Mouse (Mus musculus): ENCODE measurements around the gene Swi5.

DNA sequence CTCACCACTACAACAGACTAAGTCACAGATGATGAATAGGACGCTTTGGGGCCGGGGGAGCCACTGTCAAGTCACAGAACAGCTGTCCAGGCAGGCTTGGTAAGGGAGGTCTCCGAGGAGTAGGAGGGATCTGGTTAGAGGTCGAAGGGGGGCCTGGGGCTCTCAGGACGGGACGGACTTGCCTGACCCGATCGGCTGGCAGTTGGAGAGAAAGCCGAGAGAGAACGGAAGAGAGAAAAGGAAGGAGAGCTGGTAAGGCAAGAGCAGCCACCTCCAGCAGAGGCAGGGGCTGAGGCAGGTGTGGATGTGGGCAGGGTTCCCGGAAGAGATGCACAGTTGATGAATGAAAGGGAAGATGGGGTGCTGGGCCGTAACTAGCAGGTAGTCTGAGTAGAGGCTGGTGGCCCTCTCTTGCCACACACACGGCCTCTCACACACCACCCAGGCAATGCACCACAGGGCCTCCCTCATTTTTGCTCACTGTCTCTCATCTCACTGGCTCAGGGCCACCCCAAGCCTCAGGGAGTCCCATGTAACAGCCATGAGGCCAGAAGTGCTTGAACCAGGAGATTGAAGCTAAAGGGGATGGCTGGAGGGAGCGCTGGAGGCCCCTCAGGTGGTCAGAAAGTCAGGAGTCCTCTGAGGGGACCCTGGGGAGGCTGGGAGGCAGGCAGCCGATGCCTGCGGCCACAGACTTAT lies 21.1 kb upstream of the Swi5 start:
- no peak for TF ChIP-seq GATA1 (IDR thresholded peaks at IDR 0.05; ENCODE audit: borderline replicate concordance, low read length)
- TF ChIP-seq CTCF (IDR thresholded peaks at IDR 0.05; ENCODE audit: low read depth, low read length) = no peak
